Mouse (Mus musculus) embryonic fibroblast, embryonic 13.5 days (primary cell): ENCODE data around the gene Wdr5b.

Source experiments
- CTCF ChIP-seq: IDR thresholded peaks from 2 replicates; pipeline ENCODE4 v1.5.1; 2011; ENCODE audit warnings: mild to moderate bottlenecking, control low read depth, low read length, moderate library complexity, borderline replicate concordance; ENCODE audit not compliant: insufficient read depth
- POLR2A ChIP-seq: IDR thresholded peaks from 2 replicates; pipeline ENCODE4 v1.6.1; 2011; ENCODE audit warnings: low read depth, mild to moderate bottlenecking, control low read depth, low read length, moderate library complexity

- TF ChIP-seq CTCF, result no peak
- no peak for TF ChIP-seq POLR2A
Measured at GRCm38 (mm10) chr16:36072410-36073011, 31.5 kb downstream of the Wdr5b start.
